Mouse (Mus musculus) heart, adult 2 months (tissue): ENCODE data around the gene Ggt7. TPM values are rescaled to one million over a fixed set of nuclear protein-coding genes. Genes with fewer than 3 reads are reported as not detected.
"Not testable (repeated sequence)": the region's sequence is repeated elsewhere in the genome, so short reads cannot be mapped to it uniquely, and the experiment has no call there.

Experiments
- DNase-seq, 2 experiments: peaks; one replicate each; pipeline ENCODE4 v3.0.0; 2021
- H3K27ac ChIP-seq: fragments of 200-600 bp; 2 replicates; pipeline ENCODE4 v1.8.1; 2022
- H3K27me3 ChIP-seq: fragments of 200-500 bp; 2 replicates; pipeline ENCODE4 v1.6.1; 2012; ENCODE audit warnings: mild to moderate bottlenecking, low read length, inconsistent platforms, mixed read lengths; ENCODE audit not compliant: control insufficient read depth, insufficient read depth
- H3K36me3 ChIP-seq: fragments of 200-500 bp; 2 replicates; pipeline ENCODE4 v1.6.1; 2012; ENCODE audit warnings: low read length, inconsistent platforms; ENCODE audit not compliant: control insufficient read depth, insufficient read depth
- H3K4me1 ChIP-seq: fragments of 200-500 bp; 2 replicates; pipeline ENCODE4 v1.6.1; 2011; ENCODE audit warnings: low read length; ENCODE audit not compliant: control insufficient read depth, insufficient read depth
- H3K4me3 ChIP-seq: fragments of 200-600 bp; 2 replicates; pipeline ENCODE4 v1.8.1; 2022
- H3K79me2 ChIP-seq: fragments of 200-500 bp; replicated peaks from 2 replicates; pipeline ENCODE4 v1.6.1; 2012; ENCODE audit warnings: mild to moderate bottlenecking, inconsistent platforms, low read length, moderate library complexity, mixed read lengths; ENCODE audit not compliant: control insufficient read depth, insufficient read depth
- H3K9ac ChIP-seq: fragments of 200-500 bp; 2 replicates; pipeline ENCODE4 v1.6.1; 2012; ENCODE audit warnings: low read depth, mild to moderate bottlenecking, control low read depth, inconsistent platforms, low read length, mixed read lengths
- CTCF ChIP-seq: fragments of 200-600 bp; IDR thresholded peaks from 2 replicates; pipeline ENCODE4 v1.8.1; 2022; ENCODE audit warnings: antibody characterized with exemption, mild to moderate bottlenecking, moderate library complexity
- EP300 ChIP-seq: fragments of 200-500 bp; IDR thresholded peaks from 2 replicates; pipeline ENCODE4 v1.6.1; 2011; ENCODE audit warnings: low read depth, low read length, control low read depth; ENCODE audit not compliant: insufficient read depth
- POLR2A ChIP-seq: fragments of 200-500 bp; IDR thresholded peaks from 2 replicates; pipeline ENCODE4 v1.6.1; 2011; ENCODE audit warnings: mild to moderate bottlenecking, low read depth, low read length, control low read depth; ENCODE audit not compliant: insufficient read depth
- WGBS: fragments of 180-500 bp; shearing (Covaris S2); methylation state at CpG from one replicate; pipeline ENCODE4 v1.1.7; 2018; 5-methylcytosine and 5-hydroxymethylcytosine counted together
- intact Hi-C: fragments of 180-260 bp; cut with DNase I; formaldehyde crosslinking; loops from one replicate; pipeline ENCODE4 v1.15.1; 2025
- polyA plus RNA-seq: library from polyadenylated mRNA; depleted of rRNA; stranded (reverse); fragments of >200 nt; gene quantifications from 2 replicates; pipeline ENCODE4 v1.2.3, GENCODE M21; 2012
- total RNA-seq, 2 experiments: library from RNA; stranded (reverse); gene quantifications; 2 replicates each; pipeline ENCODE4 v1.2.3; 2021

The Ggt7 gene
- total and polyA plus RNA-seq, 3 experiments, result 0.55 to 6.0 (median 0.73) TPM

DNA sequence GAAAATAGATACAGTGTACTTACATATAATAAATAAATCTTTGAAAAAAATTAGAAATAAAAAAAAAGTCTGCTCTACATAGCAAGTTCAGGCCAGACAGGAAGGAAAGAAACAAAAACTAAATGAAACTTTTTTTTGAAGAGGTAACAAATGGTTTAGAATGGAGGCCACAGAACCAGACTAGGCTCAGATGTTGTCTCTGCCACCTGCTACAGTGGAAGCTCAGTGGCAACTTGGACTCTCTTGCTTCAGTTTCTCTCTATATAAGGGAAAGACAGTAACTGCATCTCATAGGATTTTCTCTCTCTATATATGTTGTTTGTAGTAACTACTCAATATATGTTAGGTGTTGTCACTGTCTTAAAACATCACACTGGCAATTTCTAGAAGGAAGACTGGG lies 34.3 kb upstream of the Ggt7 start:
- no peak for DNase-seq
- Histone ChIP-seq H3K27me3 (no peaks in the 10 kb centered on the region), H3K9ac (no peak overlapping the region), H3K79me2 (no peaks in the 10 kb centered on the region), H3K36me3 (no peaks in the 10 kb centered on the region), H3K4me3 (no peak overlapping the region), H3K4me1 (no peaks in the 10 kb centered on the region), H3K27ac (no peak overlapping the region)
- intact Hi-C loops, result no loop called here
- TF ChIP-seq EP300 (no peak), CTCF (no peak), POLR2A (no peak)

DNA sequence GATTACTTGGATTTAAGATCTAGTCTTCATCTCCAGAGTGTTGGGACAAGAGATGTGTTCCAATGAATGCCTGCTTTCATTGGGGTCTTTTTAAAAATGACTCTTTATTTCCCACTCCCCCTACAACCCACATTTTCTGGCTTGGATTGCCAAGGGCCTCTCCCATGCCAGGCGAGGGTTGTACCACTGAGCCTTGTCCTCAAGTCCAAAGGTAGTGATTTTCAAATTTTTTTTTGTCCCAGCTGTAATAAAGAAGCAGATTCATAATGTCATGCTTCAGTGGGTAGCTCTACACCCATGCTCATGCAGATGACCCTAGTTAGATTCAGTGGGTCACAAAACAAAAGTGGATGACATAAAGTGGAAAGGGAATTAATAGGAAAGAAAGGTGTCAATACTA lies 28.9 kb upstream of the Ggt7 start:
- Histone ChIP-seq H3K4me1 (peaks cover 1% of the 10 kb centered on the region; the same call in 1 of the 2 replicates), H3K27me3 (no peaks in the 10 kb centered on the region), H3K4me3 (no peak overlapping the region), H3K79me2 (no peaks in the 10 kb centered on the region), H3K36me3 (no peaks in the 10 kb centered on the region), H3K9ac (no peak overlapping the region), H3K27ac (no peak overlapping the region)
- intact Hi-C loops, result no loop called here
- WGBS, result 75% methylated on average over 1 of the region's 1 CpGs
- DNase-seq, result no peak
- TF ChIP-seq CTCF (no peak), POLR2A (no peak), EP300 (no peak)

DNA sequence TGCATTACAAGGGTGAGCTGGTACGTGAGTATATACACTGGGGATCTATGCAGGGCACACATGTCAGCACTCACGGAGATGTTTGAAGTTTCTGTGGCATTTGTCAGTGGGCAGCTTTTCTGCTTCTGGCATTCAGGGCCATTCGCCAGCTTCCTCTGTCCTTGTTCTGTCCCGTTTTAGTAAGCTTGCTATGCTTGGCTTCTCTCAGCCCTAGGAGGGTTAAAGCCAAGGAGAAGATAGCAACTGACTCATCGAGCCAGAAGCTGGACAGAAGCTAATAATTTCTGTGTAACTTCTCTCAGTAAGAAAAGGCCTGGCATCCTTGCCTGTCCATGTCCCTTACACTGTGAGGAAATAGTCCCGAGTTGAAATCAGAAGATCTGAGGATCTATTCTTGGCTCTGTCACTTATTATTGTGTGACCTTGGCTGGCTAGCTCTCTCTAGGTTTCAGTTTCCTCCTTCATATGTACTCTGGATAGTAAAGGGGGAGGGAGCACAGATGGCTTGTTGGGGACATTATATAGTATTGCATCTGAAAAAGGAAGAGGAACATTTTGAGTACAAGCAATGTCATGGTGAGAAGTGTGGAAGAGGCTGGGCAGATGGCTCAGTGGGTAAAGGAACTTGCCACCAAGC lies 22.9 kb upstream of the Ggt7 start:
- Histone ChIP-seq H3K79me2 (no peaks in the 10 kb centered on the region), H3K36me3 (peaks cover 2% of the 10 kb centered on the region), H3K4me3 (no peak overlapping the region), H3K4me1 (peaks cover 6% of the 10 kb centered on the region), H3K9ac (peak overlapping the region; percentile 2; the same call in 1 of the 2 replicates), H3K27me3 (no peaks in the 10 kb centered on the region), H3K27ac (peak overlapping the region; percentile 77)
- intact Hi-C loops, result no loop called here
- DNase-seq, result peak; percentile 42 to 61
- TF ChIP-seq POLR2A (no peak), EP300 (no peak), CTCF (no peak)
- 19% methylated on average over 6 of the region's 6 CpGs for WGBS

DNA sequence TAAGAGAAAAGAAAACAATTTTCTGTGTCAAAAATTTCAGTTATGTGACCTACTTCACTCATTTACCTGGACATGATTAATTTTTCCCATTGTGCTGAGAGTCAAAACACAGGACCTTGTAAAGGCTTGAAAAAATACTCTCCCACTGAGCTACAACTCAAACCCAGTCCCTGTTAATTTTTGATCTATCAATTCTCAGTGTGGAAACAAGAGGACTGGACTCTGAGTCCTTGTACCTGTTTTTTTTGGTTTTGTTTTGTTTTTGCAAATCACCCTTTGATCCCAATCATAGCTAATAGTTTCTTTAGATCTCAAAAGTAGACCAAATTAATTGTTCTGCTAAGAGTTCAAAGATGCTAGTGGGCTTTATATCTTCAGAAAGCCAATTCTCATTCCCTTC lies 21.7 kb upstream of the Ggt7 start:
- no peak overlapping the region for H3K9ac ChIP-seq
- peaks cover 2% of the 10 kb centered on the region for H3K36me3 ChIP-seq
- no peak for TF ChIP-seq CTCF
- no peak for TF ChIP-seq EP300
- no peak for TF ChIP-seq POLR2A
- intact Hi-C loops, result no loop called here
- DNase-seq, result no peak
- no peak overlapping the region for H3K4me3 ChIP-seq
- no peaks in the 10 kb centered on the region for H3K79me2 ChIP-seq
- H3K27me3 ChIP-seq, result no peaks in the 10 kb centered on the region
- H3K4me1 ChIP-seq, result peaks cover 6% of the 10 kb centered on the region
- H3K27ac ChIP-seq, result no peak overlapping the region; the same call in 1 of the 2 replicates

DNA sequence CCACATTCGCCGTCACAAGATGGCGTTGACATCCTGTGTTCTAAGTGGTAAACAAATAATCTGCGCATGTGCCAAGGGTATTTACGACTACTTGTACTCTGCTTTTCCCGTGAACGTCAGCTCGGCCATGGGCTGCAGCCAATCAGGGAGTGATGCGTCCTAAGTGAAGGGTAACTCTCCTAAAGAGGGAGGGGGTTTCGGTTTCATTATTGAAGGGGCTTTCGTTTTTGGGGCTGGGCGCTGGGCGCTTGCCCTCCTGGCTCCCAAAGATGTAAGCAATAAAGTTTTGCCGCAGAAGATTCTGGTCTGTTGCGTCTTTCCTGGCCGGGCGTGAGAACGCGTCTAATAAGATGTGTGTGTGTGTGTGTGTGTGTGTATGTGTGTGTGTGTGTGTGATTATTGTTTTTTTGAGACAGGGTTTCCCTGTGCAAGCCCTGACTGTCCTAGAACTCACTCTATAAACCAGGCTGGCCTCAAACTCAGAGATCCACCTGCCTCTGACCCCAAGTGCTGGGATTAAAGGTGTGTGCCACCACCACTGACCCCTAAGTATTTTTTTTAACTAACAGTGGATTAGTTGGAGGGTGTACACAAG lies 20.5 kb upstream of the Ggt7 start:
- DNase-seq, H3K79me2 ChIP-seq, H3K36me3 ChIP-seq, H3K27ac ChIP-seq, H3K4me1 ChIP-seq, intact Hi-C loops, H3K4me3 ChIP-seq, H3K9ac ChIP-seq, H3K27me3 ChIP-seq: not testable (repeated sequence)
- WGBS, result 60% methylated on average over 18 of the region's 19 CpGs
- TF ChIP-seq POLR2A, result 0 out of 2 replicates have a peak, but pooled peaks have one; percentile 35

DNA sequence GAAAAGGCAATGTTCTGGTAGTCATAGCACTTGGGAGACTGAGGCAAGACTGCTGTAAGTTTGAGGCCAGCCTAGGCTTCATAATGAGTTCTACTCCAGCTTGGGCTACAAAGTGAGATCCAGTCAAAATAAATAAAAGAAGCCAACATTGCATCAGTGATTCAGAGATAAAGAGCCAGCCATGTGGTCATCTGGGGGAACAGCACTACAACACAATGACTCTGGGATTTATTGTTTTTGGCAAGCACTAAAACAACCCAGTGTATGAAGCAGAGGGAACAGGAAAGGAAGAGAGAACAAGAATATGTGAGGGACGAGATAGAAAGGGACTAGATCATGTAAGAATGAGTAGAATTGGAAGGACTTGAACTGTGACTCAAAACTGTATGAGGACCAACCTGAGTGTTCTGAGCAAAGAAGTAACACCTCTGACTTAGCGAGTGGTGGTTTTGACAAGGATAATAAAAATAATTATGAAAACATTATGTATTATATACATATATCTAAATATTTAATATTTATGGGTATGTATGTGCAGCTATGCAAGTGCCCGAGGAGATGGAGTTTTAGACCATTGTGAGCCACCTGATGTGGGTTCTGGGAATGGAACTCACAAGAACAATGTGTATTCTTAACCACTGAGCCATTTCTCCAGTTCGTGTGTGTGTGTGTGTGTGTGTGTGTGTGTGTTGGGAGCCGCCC lies 19.9 kb upstream of the Ggt7 start:
- Histone ChIP-seq H3K36me3 (peaks cover 2% of the 10 kb centered on the region), H3K4me1 (peaks cover 6% of the 10 kb centered on the region), H3K79me2 (no peaks in the 10 kb centered on the region), H3K4me3 (no peak overlapping the region), H3K27me3 (no peaks in the 10 kb centered on the region), H3K27ac (no peak overlapping the region), H3K9ac (no peak overlapping the region)
- intact Hi-C loops, result no loop called here
- no peak for DNase-seq
- TF ChIP-seq CTCF (no peak), POLR2A (no peak), EP300 (no peak)
- WGBS, result 54% methylated on average over 5 of the region's 5 CpGs
